In the genomic region with DNA sequence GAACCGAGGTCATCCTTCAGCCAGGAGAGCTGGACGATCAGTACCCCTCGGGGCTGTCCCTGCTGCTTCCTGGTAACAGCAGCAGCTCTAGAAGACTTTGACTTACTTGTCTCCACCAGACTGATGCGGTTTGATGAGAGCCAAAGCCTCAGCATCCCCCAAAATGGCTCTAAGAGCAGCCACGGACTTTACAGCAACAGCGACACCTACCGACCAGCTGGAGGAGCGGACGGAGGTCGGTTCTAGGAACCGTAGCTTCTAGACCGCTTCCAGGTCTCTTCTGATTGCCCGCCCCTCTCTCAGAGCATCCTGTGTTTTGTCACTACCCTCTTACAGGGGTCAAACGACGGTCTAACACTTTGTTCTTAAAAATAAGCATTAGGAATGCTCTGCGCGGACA, we compare ENCODE assay signal across 9 mouse cellular contexts. TPM values are rescaled to one million over a fixed set of nuclear protein-coding genes. Genes with fewer than 3 reads are reported as not detected.
DNase-seq lines count a peak whose midpoint lies in the region; ATAC-seq and TF ChIP-seq lines count a peak whose summit lies in the region.
"Had no signal": no experiment of that assay in that cellular context is flagged by ENCODE, and none has a peak within 500 bp of the region (broad histone marks: within the 10 kb centered on the region; RNA-seq: fewer than 3 reads in every experiment).

No protein-coding gene starts in this region.

- no peaks in the 10 kb centered on the region for H3K79me2 ChIP-seq in MEL (ENCODE audit: control insufficient read depth, insufficient read depth, low read length, poor library complexity)

- no peaks in the 10 kb centered on the region for H3K9me3 ChIP-seq in MEL (replicated peaks; ENCODE audit: insufficient read depth, low read length)
- no peaks in the 10 kb centered on the region for H3K9me3 ChIP-seq in forebrain, embryonic 10.5 days
- H3K9me3 ChIP-seq: lung, embryonic 15.5 days had no signal

- peak; percentile 95 for DNase-seq in MEL (ENCODE audit: low read depth, low spot score)
- peak; percentile 69 for DNase-seq in c-Kit-negative CD71-positive TER-119-positive erythroid progenitor cells, embryonic 14.5 days (ENCODE audit: low read depth, low spot score)
- DNase-seq in forebrain, embryonic 10.5 days (ENCODE audit: extremely low spot score, low spot score) = peak; percentile 77
- peak; percentile 70 to 86 for DNase-seq in heart, postnatal 10 days
- DNase-seq in large intestine, adult 2 months (ENCODE audit: low read depth, low spot score) = peak; percentile 43
- DNase-seq in right cerebral cortex, postnatal 14 days = peak; percentile 82
- DNase-seq in yolk sac, embryonic 10.5 days (ENCODE audit: low spot score) = peak; percentile 53

- TF ChIP-seq EP300 in MEL (IDR thresholded peaks at IDR 0.05; ENCODE audit: low read depth in 1 of 2, low read length in 2 of 2) = no peak

- TF ChIP-seq CTCF in MEL (IDR thresholded peaks at IDR 0.05 in 2 of 3, conservative IDR thresholded peaks at IDR 0.05 in 1 of 3; ENCODE audit: control insufficient read depth in 1 of 3, insufficient read depth in 1 of 3, low read depth in 2 of 3, low read length in 3 of 3, poor library complexity in 1 of 3, severe bottlenecking in 1 of 3) = peak; percentile 98 to 99 (median 99)

- H3K27me3 ChIP-seq in MEL (ENCODE audit: control insufficient read depth in 1 of 2, insufficient read depth in 2 of 2, low read length in 2 of 2) = no peaks in the 10 kb centered on the region
- H3K27me3 ChIP-seq in forebrain, embryonic 10.5 days (ENCODE audit: poor library complexity, severe bottlenecking) = peaks cover 33% of the 10 kb centered on the region

- peak; percentile 99 for TF ChIP-seq RAD21 in MEL (IDR thresholded peaks at IDR 0.05; ENCODE audit: low read depth, low read length)

- H3K36me3 ChIP-seq in MEL (ENCODE audit: control insufficient read depth in 1 of 2, insufficient read depth in 2 of 2, low read length in 2 of 2) = peaks cover 0 to 2% of the 10 kb centered on the region in 2 experiments; a peak in 1 of 4 replicates
- no peaks in the 10 kb centered on the region for H3K36me3 ChIP-seq in forebrain, embryonic 10.5 days (replicated peaks)
- H3K36me3 ChIP-seq: lung, embryonic 15.5 days had no signal

- no peak for TF ChIP-seq POLR2A in MEL (IDR thresholded peaks at IDR 0.05; ENCODE audit: control insufficient read depth in 1 of 2, insufficient read depth in 1 of 2, low read depth in 1 of 2, low read length in 2 of 2, poor library complexity in 1 of 2)

- H3K27ac ChIP-seq in MEL (ENCODE audit: control insufficient read depth, low read depth, low read length) = no peak overlapping the region
- H3K27ac ChIP-seq in forebrain, embryonic 10.5 days = no peak overlapping the region
- H3K27ac ChIP-seq: lung, embryonic 15.5 days had no signal

- H3K9ac ChIP-seq in MEL (ENCODE audit: control insufficient read depth, low read depth, low read length, poor library complexity, severe bottlenecking) = peak overlapping the region; percentile 40
- H3K9ac ChIP-seq: lung, embryonic 15.5 days had no signal

- peak; percentile 66 for ATAC-seq in megakaryocyte, adult 5-6 weeks (ENCODE audit: poor library complexity, severe bottlenecking)

- peaks cover 0 to 13% of the 10 kb centered on the region in 2 experiments for H3K4me1 ChIP-seq in MEL (ENCODE audit: control insufficient read depth in 1 of 2, insufficient read depth in 2 of 2, low read length in 2 of 2)
- H3K4me1 ChIP-seq in forebrain, embryonic 10.5 days = peaks cover 18% of the 10 kb centered on the region
- H3K4me1 ChIP-seq: lung, embryonic 15.5 days had no signal

- H3K4me3 ChIP-seq in MEL (ENCODE audit: control insufficient read depth in 1 of 2, insufficient read depth in 1 of 2, low read depth in 2 of 2, low read length in 2 of 2) = peak overlapping the region; percentile 60
- no peak overlapping the region for H3K4me3 ChIP-seq in forebrain, embryonic 10.5 days
- H3K4me3 ChIP-seq: lung, embryonic 15.5 days had no signal

- intact Hi-C loops in heart, postnatal 10 days (cut with DNase I) = loop anchor here (5.0 kb wide), 1 partner anchor 435 kb away; no protein-coding TSS in a partner anchor

- WGBS in forebrain, embryonic 10.5 days = 10% methylated on average over 17 of the region's 17 CpGs
- WGBS in large intestine, adult 2 months = 5% methylated on average over 17 of the region's 17 CpGs

TF ChIP-seq in MEL, 35 proteins besides CTCF, POLR2A, EP300 and RAD21 (continues in another document):
- TF ChIP-seq RCOR1 (IDR thresholded peaks at IDR 0.05; ENCODE audit: low read depth, low read length) (peak; percentile 52; the same call in 1 of the 2 replicates), UBTF (IDR thresholded peaks at IDR 0.05; ENCODE audit: borderline replicate concordance, insufficient read depth, low read depth, low read length) (no peak), TBP (IDR thresholded peaks at IDR 0.05; ENCODE audit: low read depth, low read length) (0 out of 2 replicates have a peak, but pooled peaks have one; percentile 15), USF2 (IDR thresholded peaks at IDR 0.05; ENCODE audit: borderline replicate concordance in 1 of 2, insufficient read depth in 1 of 2, low read depth in 1 of 2, low read length in 2 of 2) (no peak), SIN3A (IDR thresholded peaks at IDR 0.05; ENCODE audit: low read length) (peak; percentile 79), ELF1 (IDR thresholded peaks at IDR 0.05; ENCODE audit: low read depth, low read length) (peak; percentile 36; the same call in 1 of the 2 replicates), ZNF384 (IDR thresholded peaks at IDR 0.05; ENCODE audit: low read depth, low read length) (0 out of 2 replicates have a peak, but pooled peaks have one; percentile 40), CHD2 (IDR thresholded peaks at IDR 0.05; ENCODE audit: low read length) (no peak), KAT2A (conservative IDR thresholded peaks at IDR 0.05; ENCODE audit: low read depth, low read length) (no peak), TCF12 (IDR thresholded peaks at IDR 0.05; ENCODE audit: low read depth, low read length) (0 out of 2 replicates have a peak, but pooled peaks have one; percentile 9), ZMIZ1 (IDR thresholded peaks at IDR 0.05; ENCODE audit: low read depth, low read length) (no peak), POLR2AphosphoS5 (IDR thresholded peaks at IDR 0.05; ENCODE audit: borderline replicate concordance, low read depth, low read length) (no peak), GABPA (IDR thresholded peaks at IDR 0.05; ENCODE audit: low read depth, low read length) (no peak), BHLHE40 (IDR thresholded peaks at IDR 0.05; ENCODE audit: borderline replicate concordance, low read depth, low read length) (no peak; the same call in 1 of the 2 replicates), ZKSCAN1 (IDR thresholded peaks at IDR 0.05; ENCODE audit: low read depth, low read length) (no peak), MAZ (IDR thresholded peaks at IDR 0.05; ENCODE audit: low read depth, low read length) (no peak), MYC (IDR thresholded peaks at IDR 0.05; ENCODE audit: low read depth, low read length) (peak; percentile 29; the same call in 1 of the 2 replicates), NELFE (IDR thresholded peaks at IDR 0.05; ENCODE audit: low read depth, low read length) (0 out of 2 replicates have a peak, but pooled peaks have one; percentile 16), POLR2AphosphoS2 (IDR thresholded peaks at IDR 0.05; ENCODE audit: low read length) (no peak), GATA1 (IDR thresholded peaks at IDR 0.05; ENCODE audit: low read depth, low read length) (no peak), NRF1 (IDR thresholded peaks at IDR 0.05; ENCODE audit: insufficient read depth, low read depth, low read length, poor library complexity, severe bottlenecking) (no peak), CHD1 (IDR thresholded peaks at IDR 0.05; ENCODE audit: low read depth, low read length) (no peak)

RNA-seq across cellular contexts. Expression of a gene that starts 11.5 kb away (rescaled TPM):
- 30.1 and 38.8 TPM in 2 replicates for total RNA-seq in MEL (2012; rRNA removed)
- polyA plus RNA-seq in MEL (2012; ENCODE audit: insufficient read depth in 1 of 2, insufficient read length in 2 of 2, low read depth in 1 of 2, low replicate concordance in 2 of 2, missing spikeins in 1 of 2) = 100 to 1,000 TPM in 1 of 2 experiments, 10 to 100 TPM in 1; 64.3 to 277 TPM
- 39.5 and 41.3 TPM in 2 replicates for polyA plus RNA-seq in forebrain, embryonic 10.5 days (2016; fragmentation: Nextera tagmentation; extraction: Ambion mirVana)
- total RNA-seq in heart, postnatal 10 days (2021) = 10 to 100 TPM; 22.3 to 44.6 TPM
- polyA plus RNA-seq in large intestine, adult 2 months (2012; rRNA removed) = 30.1 and 36.7 TPM in 2 replicates
- 15.2 and 17.2 TPM in 2 replicates for total RNA-seq in megakaryocyte, adult 5-6 weeks (2015)
- total RNA-seq in megakaryocyte, adult 5-6 weeks (2017) = 8.8 and 15.5 TPM in 2 replicates

RNA-seq across cellular contexts. Expression of a gene that starts 32.5 kb away (rescaled TPM):
- total RNA-seq in MEL (2012; rRNA removed) = 52.7 and 69.0 TPM in 2 replicates
- 100 to 1,000 TPM in 1 of 2 experiments, not detected in 1; 112 TPM for polyA plus RNA-seq in MEL (2012; ENCODE audit: insufficient read depth in 1 of 2, insufficient read length in 2 of 2, low read depth in 1 of 2, low replicate concordance in 2 of 2, missing spikeins in 1 of 2)
- 29.2 and 29.4 TPM in 2 replicates for polyA plus RNA-seq in forebrain, embryonic 10.5 days (2016; fragmentation: Nextera tagmentation; extraction: Ambion mirVana)
- total RNA-seq in heart, postnatal 10 days (2021) = 10 to 100 TPM; 45.0 to 46.7 TPM
- polyA plus RNA-seq in large intestine, adult 2 months (2012; rRNA removed) = 42.1 and 56.1 TPM in 2 replicates
- total RNA-seq in megakaryocyte, adult 5-6 weeks (2015) = 5.0 and 5.3 TPM in 2 replicates
- 3.1 and 6.0 TPM in 2 replicates for total RNA-seq in megakaryocyte, adult 5-6 weeks (2017)

RNA-seq across cellular contexts. Expression of a gene that starts 35.4 kb away (rescaled TPM):
- total RNA-seq in MEL (2012; rRNA removed) = 0.15 TPM in 1 of 2 replicates, not detected in the other
- polyA plus RNA-seq in MEL (2012; ENCODE audit: insufficient read depth in 1 of 2, insufficient read length in 2 of 2, low read depth in 1 of 2, low replicate concordance in 2 of 2, missing spikeins in 1 of 2) = under 1 TPM in 1 of 2 experiments, not detected in 1; 0.14 TPM
- 0.05 TPM in 1 of 2 replicates, not detected in the other for polyA plus RNA-seq in forebrain, embryonic 10.5 days (2016; fragmentation: Nextera tagmentation; extraction: Ambion mirVana)
- total RNA-seq in heart, postnatal 10 days (2021) = not detected
- polyA plus RNA-seq in large intestine, adult 2 months (2012; rRNA removed) = 0.07 and 0.18 TPM in 2 replicates
- not detected in 2 replicates for total RNA-seq in megakaryocyte, adult 5-6 weeks (2015)
- not detected in 2 replicates for total RNA-seq in megakaryocyte, adult 5-6 weeks (2017)

RNA-seq across cellular contexts. Expression of a gene that starts 37.9 kb away (rescaled TPM):
- 5.3 and 5.8 TPM in 2 replicates for total RNA-seq in MEL (2012; rRNA removed)
- 1 to 10 TPM in 1 of 2 experiments, not detected in 1; 4.2 TPM for polyA plus RNA-seq in MEL (2012; ENCODE audit: insufficient read depth in 1 of 2, insufficient read length in 2 of 2, low read depth in 1 of 2, low replicate concordance in 2 of 2, missing spikeins in 1 of 2)
- polyA plus RNA-seq in forebrain, embryonic 10.5 days (2016; fragmentation: Nextera tagmentation; extraction: Ambion mirVana) = 17.0 and 17.2 TPM in 2 replicates
- total RNA-seq in heart, postnatal 10 days (2021) = 1 to 10 TPM; 2.8 to 5.0 TPM
- 1.3 and 1.4 TPM in 2 replicates for polyA plus RNA-seq in large intestine, adult 2 months (2012; rRNA removed)
- 0.65 and 1.2 TPM in 2 replicates for total RNA-seq in megakaryocyte, adult 5-6 weeks (2015)
- total RNA-seq in megakaryocyte, adult 5-6 weeks (2017) = 0.70 and 0.81 TPM in 2 replicates

Comparison
In these comparisons a context has a peak if more than half of its experiments do, and no peak if none do; other contexts are left out.
1. DNase-seq: peak in every context shown above with its lines; median percentile 95 in MEL; 82 in right cerebral cortex, postnatal 14 days; 78 in heart, postnatal 10 days; 77 in forebrain, embryonic 10.5 days; 69 in c-Kit-negative CD71-positive TER-119-positive erythroid progenitor cells, embryonic 14.5 days; 53 in yolk sac, embryonic 10.5 days; 43 in large intestine, adult 2 months.